Mouse (Mus musculus) liver, postnatal 0 days (tissue): ENCODE data around the gene Myo5a.

ENCODE experiments used
- CTCF ChIP-seq: sonication (generic); IDR thresholded peaks from 2 replicates; pipeline ENCODE4 v1.5.1; 2016; ENCODE audit warnings: antibody characterized with exemption, low read depth
- EP300 ChIP-seq: IDR thresholded peaks from 2 replicates; pipeline ENCODE4 v1.6.1; 2016; ENCODE audit warnings: antibody characterized with exemption, low read depth, mild to moderate bottlenecking

- no peak for TF ChIP-seq CTCF
- TF ChIP-seq EP300, result no peak
Observed at GRCm38 (mm10) chr9:75047079-75047478, 23.7 kb upstream of the Myo5a start.
